14 mouse cellular contexts compared by ENCODE assay signal in genomic region chr3:146399203-146399602, GRCm38 (mm10).
"Had no signal": no experiment of that assay in that cellular context is flagged by ENCODE, and none has a peak within 500 bp of the region (broad histone marks: within the 10 kb centered on the region; RNA-seq: fewer than 3 reads in every experiment).

No protein-coding gene starts in this region.

- H3K9me3 ChIP-seq: limb, embryonic 12.5 days; liver, embryonic 13.5 days; midbrain, embryonic 12.5 days; stomach, embryonic 15.5 days had no signal

- ATAC-seq: intestine, postnatal 0 days; liver, postnatal 0 days; midbrain, embryonic 16.5 days had no signal

- H3K9ac ChIP-seq: limb, embryonic 12.5 days; liver, embryonic 13.5 days; liver, postnatal 0 days; midbrain, embryonic 12.5 days; neural tube, embryonic 13.5 days; stomach, embryonic 15.5 days had no signal

- H3K36me3 ChIP-seq: limb, embryonic 12.5 days; liver, embryonic 13.5 days; midbrain, embryonic 12.5 days; neural tube, embryonic 13.5 days; stomach, embryonic 15.5 days had no signal

- H3K27ac ChIP-seq: limb, embryonic 12.5 days; liver, embryonic 13.5 days; midbrain, embryonic 12.5 days; neural tube, embryonic 13.5 days; stomach, embryonic 15.5 days had no signal

- DNase-seq: kidney, adult 8-10 months; kidney, postnatal 25 days; liver; liver, embryonic 13.5 days; liver, postnatal 0 days; spleen, adult 18-20 months; thymus, adult 2 months; thymus, postnatal 36 days had no signal

- H3K4me1 ChIP-seq: midbrain, embryonic 12.5 days had no signal

- H3K4me3 ChIP-seq: limb, embryonic 12.5 days; liver, embryonic 13.5 days; midbrain, embryonic 12.5 days; neural tube, embryonic 13.5 days; stomach, embryonic 15.5 days had no signal

- H3K4me2 ChIP-seq: limb, embryonic 12.5 days; liver, embryonic 13.5 days; midbrain, embryonic 12.5 days; neural tube, embryonic 13.5 days; stomach, embryonic 15.5 days had no signal

- H3K27me3 ChIP-seq: limb, embryonic 12.5 days; liver, embryonic 13.5 days; midbrain, embryonic 12.5 days; neural tube, embryonic 13.5 days; stomach, embryonic 15.5 days had no signal
